In genomic region chr1:38442479-38442878, GRCm38 (mm10) we compare ENCODE assay signal across 16 mouse cellular contexts.
DNase-seq lines count a peak whose midpoint lies in the region; ATAC-seq and TF ChIP-seq lines count a peak whose summit lies in the region.
"Had no signal": no experiment of that assay in that cellular context is flagged by ENCODE, and none has a peak within 500 bp of the region (broad histone marks: within the 10 kb centered on the region; RNA-seq: fewer than 3 reads in every experiment).

No protein-coding gene starts in this region.

- intact Hi-C loops in heart, postnatal 25 days (cut with DNase I), result no loop called here

- peak; percentile 44; the same call in 1 of the 2 replicates for ATAC-seq in heart, embryonic 11.5 days (replicated peaks; ENCODE audit: insufficient number of reproducible peaks, low FRiP score, low TSS enrichment)
- ATAC-seq in neural tube, embryonic 11.5 days (ENCODE audit: insufficient read depth, low FRiP score, low TSS enrichment), result no peak
- ATAC-seq in erythroid progenitor cell, adult 5-6 weeks (replicated peaks; ENCODE audit: low FRiP score, poor library complexity, severe bottlenecking), result peak; percentile 82
- ATAC-seq: forebrain, embryonic 14.5 days; lung, postnatal 0 days had no signal

- no peak for DNase-seq in heart, postnatal 25 days (ENCODE audit: low spot score)
- peak; percentile 12 for DNase-seq in neural tube, embryonic 11.5 days (ENCODE audit: low spot score)
- DNase-seq in neural tube, embryonic 10.5 days (ENCODE audit: extremely low spot score, low spot score), result no peak
- no peak for DNase-seq in kidney, postnatal 25 days
- no peak for DNase-seq in lung, postnatal 36 days
- DNase-seq: adrenal gland, postnatal 36 days; B cell, adult 2 months; cerebellum, adult 2 months had no signal

- peak overlapping the region; percentile 83 for H3K27ac ChIP-seq in heart, embryonic 11.5 days (ENCODE audit: low read depth, low read length)
- 0 out of 2 replicates have a peak overlapping the region, but pooled peaks have one; percentile 27 for H3K27ac ChIP-seq in neural tube, embryonic 11.5 days (ENCODE audit: low read depth, low read length)
- H3K27ac ChIP-seq in olfactory bulb, adult 2 months (ENCODE audit: insufficient read depth, low read depth, low read length), result 0 out of 2 replicates have a peak overlapping the region, but pooled peaks have one; percentile 10
- H3K27ac ChIP-seq: kidney, postnatal 0 days; neural tube, embryonic 12.5 days had no signal

- H3K9ac ChIP-seq in heart, embryonic 11.5 days (ENCODE audit: low read depth, low read length), result no peak overlapping the region
- H3K9ac ChIP-seq in neural tube, embryonic 11.5 days (ENCODE audit: low read length), result no peak overlapping the region
- H3K9ac ChIP-seq: midbrain, embryonic 12.5 days; neural tube, embryonic 12.5 days had no signal

- no peaks in the 10 kb centered on the region for H3K9me3 ChIP-seq in heart, embryonic 11.5 days (replicated peaks; ENCODE audit: control insufficient read depth, low read length)
- H3K9me3 ChIP-seq in neural tube, embryonic 11.5 days (ENCODE audit: control insufficient read depth, low read length), result no peaks in the 10 kb centered on the region
- H3K9me3 ChIP-seq: midbrain, embryonic 12.5 days; neural tube, embryonic 12.5 days had no signal

- peaks cover 61% of the 10 kb centered on the region for H3K4me1 ChIP-seq in heart, embryonic 11.5 days (ENCODE audit: control insufficient read depth, insufficient read depth, low read length)
- peaks cover 68% of the 10 kb centered on the region for H3K4me1 ChIP-seq in neural tube, embryonic 11.5 days (ENCODE audit: control insufficient read depth, insufficient read depth, low read length)
- peaks cover 8% of the 10 kb centered on the region for H3K4me1 ChIP-seq in olfactory bulb, adult 2 months (ENCODE audit: control insufficient read depth, insufficient read depth, low read length)

- no peaks in the 10 kb centered on the region for H3K27me3 ChIP-seq in heart, embryonic 11.5 days (ENCODE audit: control insufficient read depth, insufficient read depth, low read length)
- H3K27me3 ChIP-seq in neural tube, embryonic 11.5 days (ENCODE audit: control insufficient read depth, insufficient read depth, low read length), result no peaks in the 10 kb centered on the region
- H3K27me3 ChIP-seq: midbrain, embryonic 12.5 days; neural tube, embryonic 12.5 days had no signal

- TF ChIP-seq CTCF in olfactory bulb, adult 2 months (IDR thresholded peaks at IDR 0.05; ENCODE audit: insufficient read depth, low read depth, low read length), result no peak

- peak overlapping the region; percentile 31 for H3K4me2 ChIP-seq in heart, embryonic 11.5 days
- H3K4me2 ChIP-seq in neural tube, embryonic 11.5 days (ENCODE audit: low read depth), result no peak overlapping the region
- H3K4me2 ChIP-seq: midbrain, embryonic 12.5 days; neural tube, embryonic 12.5 days had no signal

- H3K36me3 ChIP-seq in heart, embryonic 11.5 days (ENCODE audit: control insufficient read depth, insufficient read depth, low read length), result no peaks in the 10 kb centered on the region
- no peaks in the 10 kb centered on the region for H3K36me3 ChIP-seq in neural tube, embryonic 11.5 days (ENCODE audit: control insufficient read depth, insufficient read depth, low read length)
- H3K36me3 ChIP-seq: midbrain, embryonic 12.5 days; neural tube, embryonic 12.5 days had no signal

- no peak for TF ChIP-seq POLR2A in olfactory bulb, adult 2 months (IDR thresholded peaks at IDR 0.05; ENCODE audit: insufficient read depth, low read depth, low read length)

- no peak overlapping the region for H3K4me3 ChIP-seq in heart, embryonic 11.5 days (ENCODE audit: low read depth, low read length)
- H3K4me3 ChIP-seq in neural tube, embryonic 11.5 days (ENCODE audit: low read depth, low read length), result no peak overlapping the region
- H3K4me3 ChIP-seq in olfactory bulb, adult 2 months (ENCODE audit: insufficient read depth, low read depth, low read length), result no peak overlapping the region
- H3K4me3 ChIP-seq: midbrain, embryonic 12.5 days; neural tube, embryonic 12.5 days had no signal

- WGBS in heart, embryonic 11.5 days (ENCODE audit: insufficient replicate concordance), result 30% methylated on average over 9 of the region's 9 CpGs
- WGBS in neural tube, embryonic 11.5 days, result 63% methylated on average over 9 of the region's 9 CpGs
- WGBS in olfactory bulb, adult 2 months, result 93% methylated on average over 9 of the region's 9 CpGs

Comparison
In these comparisons a context has a peak if more than half of its experiments do, and no peak if none do; other contexts are left out.
1. H3K27ac ChIP-seq: peak in every context shown above with its lines; median percentile 83 in heart, embryonic 11.5 days; 27 in neural tube, embryonic 11.5 days; 10 in olfactory bulb, adult 2 months.